Mouse (Mus musculus): ENCODE measurements at regions not wholly inside any gene's neighbourhood (a gene's known extent, or its start where the extent isn't known, plus 50 kb on each side); places are given as distances from the start of the nearest gene placed in this dataset.

DNA sequence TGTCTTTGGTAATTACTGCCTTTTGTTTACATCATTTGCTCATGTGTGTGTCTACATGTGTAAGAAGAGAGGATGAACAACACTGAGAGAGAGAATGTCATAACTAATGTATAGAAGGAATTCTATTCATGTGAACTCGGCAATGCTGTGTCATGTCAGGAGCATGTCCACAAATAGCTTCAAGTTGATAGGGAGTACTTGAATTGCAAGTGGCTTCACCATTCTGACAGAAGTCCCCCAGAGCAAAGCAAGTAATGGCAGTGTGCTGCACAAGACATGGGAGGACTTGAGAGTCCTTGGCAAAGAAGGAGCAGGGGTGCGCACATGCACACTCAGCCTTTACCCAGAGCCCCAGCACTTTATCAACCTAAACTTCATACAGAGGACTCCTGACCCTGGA is 919.9 kb upstream of the Tenm2 start:
- no peak for TF ChIP-seq CTCF (IDR thresholded peaks at IDR 0.05; ENCODE audit: extremely low read depth, insufficient read depth, low read length)
- TF ChIP-seq POLR2A (IDR thresholded peaks at IDR 0.05; ENCODE audit: extremely low read depth, insufficient read depth, low read length): no peak

All from cortical plate, adult 2 months (tissue).